Mouse (Mus musculus): ENCODE results near the gene Ddt. TPM values are rescaled to one million over a fixed set of nuclear protein-coding genes. Genes with fewer than 3 reads are reported as not detected.
"Not testable (repeated sequence)": the region's sequence is repeated elsewhere in the genome, so short reads cannot be mapped to it uniquely, and the experiment has no call there.

The Ddt gene
- total RNA-seq, 1 experiment from 2014 or later, result 142 TPM

GRCm38 (mm10) chr10:75767756-75768155 is 5.5 kb downstream of the Ddt start:
- not testable (repeated sequence) for DNase-seq

- DNase-seq, result no peak
These were observed 6.4 kb downstream of the Ddt start for GRCm38 (mm10) chr10:75766856-75767255.

GRCm38 (mm10) chr10:75764519-75765473 is 8.4 kb downstream of the Ddt start:
- DNase-seq, result peak; percentile 58

- DNase-seq, result peak; percentile 96
These were observed 9.3 kb downstream of the Ddt start, which contains the start of gene Cabin1 for GRCm38 (mm10) chr10:75763682-75764518. Cabin1 (minus strand) TSS chr10:75764341.

GRCm38 (mm10) chr10:75762413-75762812 is 10.8 kb downstream of the Ddt start:
- no peak for DNase-seq

- no peak for DNase-seq
These were observed 12.9 kb downstream of the Ddt start for GRCm38 (mm10) chr10:75760311-75760710.

- DNase-seq, result no peak
These were observed 16.5 kb downstream of the Ddt start for GRCm38 (mm10) chr10:75756719-75757118.

- peak; percentile 80 for DNase-seq
These were observed 29.2 kb downstream of the Ddt start for GRCm38 (mm10) chr10:75744017-75744416.

GRCm38 (mm10) chr10:75743369-75743768 is 29.8 kb downstream of the Ddt start:
- no peak for DNase-seq

- no peak for DNase-seq
These were observed 32.3 kb downstream of the Ddt start for GRCm38 (mm10) chr10:75740866-75741265.

GRCm38 (mm10) chr10:75725449-75725848 is 47.8 kb downstream of the Ddt start:
- no peak for DNase-seq

Other genes starting within 250 kb of the Ddt start
- 0.67 TPM in 1 of 2 replicates, not detected in the other for gene Lrrc75b, start 213.1 kb downstream of the Ddt start, total RNA-seq (2021)
- not detected in 2 replicates for gene Ggt1, start 211.8 kb downstream of the Ddt start, total RNA-seq (2021)
- gene Ggt5, start 184.1 kb downstream of the Ddt start, total RNA-seq (2021), result 5.9 and 6.8 TPM in 2 replicates
- gene Susd2, start 129.4 kb downstream of the Ddt start, total RNA-seq (2021), result 5.9 and 8.9 TPM in 2 replicates
- 34.3 and 40.7 TPM in 2 replicates for gene Cabin1, start 9.1 kb downstream of the Ddt start, total RNA-seq (2021)
- not detected in 2 replicates for gene Gm20441, start 7.5 kb upstream of the Ddt start, total RNA-seq (2021)
- 21.4 and 24.9 TPM in 2 replicates for gene Gstt3, start 8.0 kb upstream of the Ddt start, total RNA-seq (2021)
- 33.4 and 39.2 TPM in 2 replicates for gene Gstt1, start 25.2 kb upstream of the Ddt start, total RNA-seq (2021)
- not detected in 2 replicates for gene Gstt4, start 49.1 kb upstream of the Ddt start, total RNA-seq (2021)
- gene Gstt2, start 64.0 kb upstream of the Ddt start, total RNA-seq (2021), result 34.2 and 41.5 TPM in 2 replicates
- gene Mif, start 86.8 kb upstream of the Ddt start, total RNA-seq (2021), result 287 and 343 TPM in 2 replicates
- gene Derl3, start 120.0 kb upstream of the Ddt start, total RNA-seq (2021), result 1.1 and 1.5 TPM in 2 replicates
- gene Smarcb1, start 148.2 kb upstream of the Ddt start, total RNA-seq (2021), result 84.7 and 85.0 TPM in 2 replicates
- gene Chchd10, start 159.7 kb upstream of the Ddt start, total RNA-seq (2021), result 787 and 1,051 TPM in 2 replicates
- gene Mmp11, start 163.1 kb upstream of the Ddt start, total RNA-seq (2021), result 7.9 and 9.5 TPM in 2 replicates
- 1.3 and 2.2 TPM in 2 replicates for gene Gm867, start 167.3 kb upstream of the Ddt start, total RNA-seq (2021)
- not detected in 2 replicates for gene Vpreb3, start 169.6 kb upstream of the Ddt start, total RNA-seq (2021)
- gene Gm5134, start 181.1 kb upstream of the Ddt start, total RNA-seq (2021), result not detected in 2 replicates

Data from adrenal gland, postnatal 25 days (tissue).